Mouse (Mus musculus): ENCODE data around the gene Tgfbr2.

- TF ChIP-seq CTCF (conservative IDR thresholded peaks at IDR 0.05; ENCODE audit: low read length) (no peak), NANOG (IDR thresholded peaks at IDR 0.05; ENCODE audit: borderline replicate concordance, low read length) (no peak), POU5F1 (IDR thresholded peaks at IDR 0.05; ENCODE audit: borderline replicate concordance, low read length) (no peak)
Observed at GRCm38 (mm10) chr9:116039981-116040380, 135.2 kb downstream of the Tgfbr2 start.
